Mouse (Mus musculus): Measurements from ENCODE around the gene Pdcd7. TPM values are rescaled to one million over a fixed set of nuclear protein-coding genes. Genes with fewer than 3 reads are reported as not detected.

Gene Pdcd7
- total RNA-seq, 2 experiments from 2014 or later: 11.1 to 13.1 TPM

DNA sequence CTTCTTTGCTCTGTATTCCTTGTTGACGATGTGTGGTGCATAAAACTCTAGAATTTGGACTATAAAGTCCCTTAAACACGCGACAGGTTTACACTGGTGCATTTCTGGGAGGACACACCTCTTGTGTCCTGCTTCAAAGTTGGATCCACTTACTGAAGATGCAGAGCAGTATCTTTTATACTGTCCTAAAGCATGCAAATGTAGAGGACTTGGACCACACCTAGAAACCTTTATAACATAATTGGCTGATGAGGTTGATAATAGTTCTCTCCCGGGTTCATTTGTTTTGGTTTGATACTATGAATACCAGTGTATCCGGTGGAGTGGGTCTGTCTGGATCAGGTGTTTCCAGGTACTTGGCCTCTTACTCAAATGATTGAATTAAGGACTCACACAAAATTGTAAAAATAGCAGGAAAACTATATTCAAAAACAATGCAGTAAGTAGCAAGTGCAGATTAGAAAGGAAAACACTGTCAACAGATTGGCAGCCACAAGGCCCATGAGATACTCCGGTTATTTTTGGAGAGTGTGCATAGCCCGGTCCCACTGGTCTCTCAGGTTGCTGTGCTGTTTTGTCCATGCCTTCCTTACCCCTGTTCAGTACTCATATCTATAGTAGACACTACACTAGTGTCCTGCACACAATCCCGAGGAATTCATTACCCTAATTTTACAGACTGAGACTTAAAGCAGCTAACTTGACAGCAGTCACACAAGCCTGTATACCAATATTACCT is 1.4 kb downstream of the Pdcd7 start:
- ATAC-seq (replicated peaks; ENCODE audit: low FRiP score, low TSS enrichment, poor library complexity, severe bottlenecking): peak; percentile 31; the same call in 1 of the 2 replicates

DNA sequence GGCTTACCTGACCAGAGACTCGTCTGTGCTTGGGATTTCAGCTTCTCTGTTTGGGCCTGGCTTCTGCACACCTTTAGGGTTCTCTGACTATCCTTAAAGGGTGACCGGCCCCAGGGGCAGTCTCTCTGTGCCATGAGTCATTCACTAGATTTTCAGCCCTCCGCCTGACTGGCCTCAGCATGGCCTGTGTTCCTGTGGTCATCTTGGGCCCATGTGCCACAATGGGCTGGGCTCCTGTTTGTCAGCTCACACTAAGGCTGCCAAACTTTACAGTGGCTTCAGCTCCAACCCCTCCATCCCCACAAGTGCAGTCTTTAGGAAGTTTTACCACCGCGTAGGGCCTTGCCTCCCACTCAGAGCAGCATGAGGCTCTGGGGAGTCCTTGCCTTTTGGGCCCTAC is 7.3 kb downstream of the Pdcd7 start:
- ATAC-seq (replicated peaks; ENCODE audit: low FRiP score, low TSS enrichment, poor library complexity, severe bottlenecking): no peak

GRCm38 (mm10) chr9:65356561-65356960 is 10.7 kb downstream of the Pdcd7 start:
- no peak for ATAC-seq (replicated peaks; ENCODE audit: low FRiP score, low TSS enrichment, poor library complexity, severe bottlenecking)

GRCm38 (mm10) chr9:65356971-65357370 is 11.1 kb downstream of the Pdcd7 start:
- ATAC-seq (replicated peaks; ENCODE audit: low FRiP score, low TSS enrichment, poor library complexity, severe bottlenecking): no peak

GRCm38 (mm10) chr9:65358956-65359480 is 13.1 kb downstream of the Pdcd7 start:
- ATAC-seq (replicated peaks; ENCODE audit: low FRiP score, low TSS enrichment, poor library complexity, severe bottlenecking): peak; percentile 75

DNA sequence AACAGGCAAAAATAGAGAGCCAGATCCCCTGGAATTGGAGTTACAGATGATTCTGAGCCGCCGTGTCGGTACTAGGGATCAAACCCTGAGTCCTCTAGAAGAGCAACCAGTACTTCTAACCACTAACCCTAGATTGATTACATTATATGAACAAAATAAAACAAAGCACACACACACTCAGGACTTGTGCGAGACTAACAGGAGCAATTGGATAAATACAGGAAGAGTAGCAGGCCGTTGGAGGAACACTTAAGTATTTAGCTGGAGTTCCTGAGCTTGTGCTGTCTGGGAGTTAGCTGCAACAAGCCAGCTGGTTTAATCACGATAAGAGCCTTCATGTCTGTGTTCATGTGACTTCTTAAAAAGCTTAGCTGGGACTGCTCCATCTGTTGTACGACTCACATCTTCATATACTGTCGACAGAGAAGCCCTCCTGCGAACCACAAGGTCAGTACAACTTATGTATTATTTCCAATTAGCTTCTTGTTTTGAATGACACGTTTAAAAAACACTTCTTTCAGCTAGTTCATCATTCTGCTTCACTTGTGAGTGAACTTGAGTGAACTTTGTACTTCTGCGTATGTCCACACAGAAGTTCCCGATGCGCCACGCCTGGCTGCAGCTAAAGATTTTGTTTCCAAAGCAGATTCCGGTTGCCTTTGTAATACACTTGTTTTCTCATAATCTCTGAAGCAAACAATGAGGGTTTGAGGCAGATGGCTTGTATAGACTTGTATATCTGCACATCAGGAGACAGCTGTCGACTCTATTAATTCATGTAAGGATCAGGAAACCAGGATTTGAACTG is 14.9 kb downstream of the Pdcd7 start, which contains the start of gene Ubap1l:
Gene Ubap1l (plus strand): TSS at position 401 of the 808 bp plus-strand sequence.
- ATAC-seq (replicated peaks; ENCODE audit: low FRiP score, low TSS enrichment, poor library complexity, severe bottlenecking): no peak

- no peak for ATAC-seq (replicated peaks; ENCODE audit: low FRiP score, low TSS enrichment, poor library complexity, severe bottlenecking)
These were observed 17.8 kb downstream of the Pdcd7 start for GRCm38 (mm10) chr9:65363684-65364083.

GRCm38 (mm10) chr9:65365721-65366120 is 19.8 kb downstream of the Pdcd7 start:
- ATAC-seq (replicated peaks; ENCODE audit: low FRiP score, low TSS enrichment, poor library complexity, severe bottlenecking): no peak

DNA sequence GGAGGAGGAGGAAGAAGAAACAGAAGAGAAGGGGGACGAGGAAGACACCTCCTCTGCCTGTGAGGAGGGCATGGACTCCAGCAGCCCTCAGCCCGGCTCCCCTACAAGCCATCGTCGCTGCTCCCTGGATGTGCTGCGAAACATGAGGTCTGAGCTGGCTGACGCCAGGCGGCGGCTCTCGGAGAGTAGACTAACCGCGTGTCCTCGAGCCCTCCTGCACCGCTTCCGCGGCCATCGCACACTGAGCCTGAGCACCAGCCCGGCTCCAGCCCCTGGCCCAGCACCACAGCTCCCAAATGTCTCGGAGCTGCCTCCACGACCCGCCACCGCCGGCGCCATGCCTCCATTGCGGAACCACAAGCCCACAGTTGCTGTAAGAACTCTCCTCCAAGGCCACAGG is 25.9 kb downstream of the Pdcd7 start:
- ATAC-seq (replicated peaks; ENCODE audit: low FRiP score, low TSS enrichment, poor library complexity, severe bottlenecking): no peak

DNA sequence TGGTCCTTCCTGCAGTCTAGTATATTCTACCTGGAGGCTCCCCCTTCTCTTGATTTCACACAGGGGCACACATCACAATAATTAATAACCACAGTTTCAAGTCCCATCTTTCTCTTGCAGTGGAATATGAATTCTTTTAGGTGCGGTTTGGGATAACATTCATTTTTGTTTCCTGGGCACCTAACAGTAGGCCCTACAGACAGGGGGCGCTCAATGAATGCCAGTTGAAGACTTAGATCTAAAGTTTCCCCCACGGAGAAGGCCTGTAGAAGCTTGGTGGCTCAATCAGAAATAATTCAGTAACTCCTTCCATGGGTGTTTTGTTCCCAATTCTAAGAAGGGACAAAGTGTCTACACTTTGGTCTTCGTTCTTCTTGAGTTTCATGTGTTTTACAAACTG is 26.5 kb downstream of the Pdcd7 start:
- no peak for ATAC-seq (replicated peaks; ENCODE audit: low FRiP score, low TSS enrichment, poor library complexity, severe bottlenecking)

- no peak for ATAC-seq (replicated peaks; ENCODE audit: low FRiP score, low TSS enrichment, poor library complexity, severe bottlenecking)
These were observed 28.7 kb downstream of the Pdcd7 start for GRCm38 (mm10) chr9:65374468-65375162.

GRCm38 (mm10) chr9:65375163-65375934 is 29.4 kb downstream of the Pdcd7 start:
- no peak for ATAC-seq (replicated peaks; ENCODE audit: low FRiP score, low TSS enrichment, poor library complexity, severe bottlenecking)

GRCm38 (mm10) chr9:65381017-65381590 is 35.2 kb downstream of the Pdcd7 start:
- no peak for ATAC-seq (replicated peaks; ENCODE audit: low FRiP score, low TSS enrichment, poor library complexity, severe bottlenecking)

- ATAC-seq (replicated peaks; ENCODE audit: low FRiP score, low TSS enrichment, poor library complexity, severe bottlenecking): no peak
These were observed 36.3 kb downstream of the Pdcd7 start for GRCm38 (mm10) chr9:65382031-65382750.

DNA sequence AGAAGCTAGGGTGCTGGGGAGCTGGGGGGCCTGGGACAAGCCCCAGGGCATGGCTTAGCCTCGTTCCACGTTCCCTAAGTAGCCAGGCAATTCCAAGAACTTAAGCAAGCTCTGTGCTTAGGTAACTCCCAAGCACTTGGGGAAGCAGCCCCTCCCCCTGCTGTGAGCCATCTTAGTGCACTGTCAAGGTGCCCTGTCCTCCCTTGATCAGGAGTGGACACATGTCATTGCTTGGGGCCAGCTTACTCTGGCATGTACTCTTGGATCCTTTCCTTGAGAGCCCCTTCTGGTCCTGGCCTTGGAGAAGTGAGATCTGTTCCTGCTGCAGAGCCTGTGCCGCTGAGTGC is 36.8 kb downstream of the Pdcd7 start:
- no peak for ATAC-seq (replicated peaks; ENCODE audit: low FRiP score, low TSS enrichment, poor library complexity, severe bottlenecking)

GRCm38 (mm10) chr9:65384276-65384675 is 38.4 kb downstream of the Pdcd7 start:
- no peak for ATAC-seq (replicated peaks; ENCODE audit: low FRiP score, low TSS enrichment, poor library complexity, severe bottlenecking)

DNA sequence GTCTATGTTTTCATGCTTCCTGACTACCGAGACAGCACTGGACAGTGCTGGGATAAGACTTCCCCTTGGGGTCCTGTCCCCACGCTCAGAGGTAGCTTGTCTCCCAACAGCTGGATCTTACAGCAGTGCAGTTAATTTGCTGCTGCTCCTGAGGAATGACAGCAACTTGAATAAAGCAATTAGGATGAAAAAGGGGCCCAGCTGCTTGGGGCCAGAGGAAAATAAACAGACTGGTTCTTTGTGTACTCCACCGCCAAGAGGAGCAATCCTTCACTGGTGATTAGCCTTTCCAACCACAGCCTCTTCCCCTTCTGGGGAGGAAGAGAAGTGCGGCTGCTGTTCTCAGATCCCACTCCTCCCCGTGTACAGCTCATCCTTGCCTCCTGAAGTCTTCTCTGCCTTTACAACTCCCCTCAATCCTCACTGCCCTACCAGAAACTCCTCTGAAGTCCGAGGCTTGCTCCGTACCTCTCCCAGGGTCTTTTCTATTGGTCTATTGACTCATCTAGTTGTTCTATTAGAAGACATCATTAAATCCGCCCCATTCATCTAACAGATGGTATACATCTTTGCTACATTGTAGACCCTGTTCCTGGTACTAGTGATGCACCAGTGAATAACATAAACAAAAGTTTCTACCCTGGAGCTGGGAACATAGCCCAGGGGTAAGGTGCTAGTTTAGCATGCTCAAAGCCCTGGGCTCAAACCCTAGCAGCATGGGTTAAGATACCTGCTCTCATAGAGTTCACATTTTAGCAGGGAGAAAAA is 40.7 kb downstream of the Pdcd7 start:
- ATAC-seq (replicated peaks; ENCODE audit: low FRiP score, low TSS enrichment, poor library complexity, severe bottlenecking): no peak
